Mouse (Mus musculus): Measurements from ENCODE around the gene Insyn1.

Gene Insyn1

DNA sequence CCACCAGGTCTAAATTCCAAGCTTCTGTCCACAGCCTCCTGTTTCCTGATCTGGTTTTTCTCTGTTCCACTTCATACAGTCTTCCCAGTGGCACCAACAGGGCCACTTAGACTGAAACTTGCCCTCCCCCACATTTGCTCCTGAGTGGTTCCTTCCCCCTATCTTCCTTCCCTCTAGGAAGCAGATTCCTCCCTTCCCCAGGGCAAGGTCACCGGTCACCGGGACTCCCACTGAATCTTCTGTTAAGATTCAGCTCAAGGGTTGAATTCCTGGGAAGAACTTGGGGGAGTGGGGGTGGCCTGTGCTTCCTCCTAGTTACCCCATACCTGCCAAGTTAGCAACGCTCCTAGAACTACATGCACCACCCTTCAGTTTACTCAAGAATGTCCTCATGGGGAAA is 1.3 kb upstream of the Insyn1 start:
- DNase-seq (ENCODE audit: low read depth, low spot score), result no peak

DNA sequence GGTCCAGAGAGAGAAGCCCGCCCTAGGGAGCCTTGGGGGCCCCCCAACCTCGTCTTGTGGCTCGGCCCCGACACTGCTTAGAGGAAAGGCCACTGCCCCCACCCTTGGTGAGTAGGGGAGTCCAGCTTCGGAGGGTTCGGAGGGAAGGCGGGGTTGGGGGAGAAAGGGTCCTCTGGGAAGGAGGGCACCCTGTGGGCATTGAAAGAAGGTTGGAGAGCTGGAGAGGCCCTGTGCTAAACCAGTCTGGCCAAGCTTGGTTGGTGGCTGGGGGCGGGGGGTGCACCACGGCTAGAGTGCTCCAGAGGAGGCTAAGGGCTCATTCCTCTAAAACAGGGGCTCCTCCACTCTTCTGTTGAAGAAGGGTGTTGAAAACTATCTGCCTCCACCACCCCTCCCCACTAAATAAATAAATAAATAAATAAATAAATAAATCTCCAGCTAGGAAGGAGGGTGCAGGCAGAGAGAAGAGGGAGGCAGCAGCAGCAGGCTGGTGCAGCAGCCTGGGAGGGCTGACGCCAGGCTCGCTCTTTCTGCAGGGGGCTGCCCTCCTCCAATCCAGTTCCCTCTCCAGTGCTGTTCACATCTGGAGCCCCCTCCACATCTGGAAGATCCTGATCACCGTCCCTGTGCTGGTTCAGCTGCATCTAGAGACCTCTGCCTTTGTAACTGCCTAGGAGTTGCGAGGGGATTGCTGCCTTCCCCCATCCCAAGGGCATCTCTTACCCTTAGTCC is 896 bp downstream of the Insyn1 start:
- DNase-seq (ENCODE audit: low read depth, low spot score), result no peak

DNA sequence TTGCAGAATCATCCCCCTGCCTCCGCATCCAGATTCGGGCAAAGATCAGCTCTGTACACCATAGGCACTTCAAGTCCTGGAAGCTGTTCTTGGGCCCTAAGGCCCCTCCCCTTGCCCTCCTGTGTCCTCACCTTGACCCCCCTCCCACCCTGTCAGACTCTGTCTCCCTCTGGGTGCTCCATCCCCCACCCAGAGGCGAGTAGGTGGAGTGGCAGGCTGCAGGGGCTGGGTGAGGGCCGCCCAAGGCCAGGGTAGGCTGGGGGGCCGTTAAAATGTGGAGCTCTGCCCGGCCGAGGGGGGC is 1.4 kb downstream of the Insyn1 start:
- no peak for DNase-seq (ENCODE audit: low read depth, low spot score)

DNA sequence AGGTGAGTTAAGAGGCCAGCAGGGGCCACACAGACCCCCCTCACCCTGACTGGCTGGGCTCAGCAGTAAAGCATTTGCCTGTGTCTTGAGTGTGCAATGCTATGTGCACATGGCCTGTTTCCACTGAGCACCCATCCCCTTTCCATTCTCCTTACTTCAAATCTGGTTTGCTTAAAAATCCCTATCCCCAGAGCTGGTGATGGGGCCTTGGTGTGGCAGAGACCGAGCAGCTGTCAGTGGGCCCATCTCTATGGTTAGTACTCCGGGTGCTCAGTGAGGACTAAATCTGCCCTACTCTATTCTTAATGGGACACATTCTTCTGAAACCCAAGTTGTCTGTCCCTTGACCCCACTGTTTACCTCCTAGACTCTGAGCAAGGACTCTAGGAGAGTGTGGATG is 2.0 kb downstream of the Insyn1 start:
- DNase-seq (ENCODE audit: low read depth, low spot score), result no peak

DNA sequence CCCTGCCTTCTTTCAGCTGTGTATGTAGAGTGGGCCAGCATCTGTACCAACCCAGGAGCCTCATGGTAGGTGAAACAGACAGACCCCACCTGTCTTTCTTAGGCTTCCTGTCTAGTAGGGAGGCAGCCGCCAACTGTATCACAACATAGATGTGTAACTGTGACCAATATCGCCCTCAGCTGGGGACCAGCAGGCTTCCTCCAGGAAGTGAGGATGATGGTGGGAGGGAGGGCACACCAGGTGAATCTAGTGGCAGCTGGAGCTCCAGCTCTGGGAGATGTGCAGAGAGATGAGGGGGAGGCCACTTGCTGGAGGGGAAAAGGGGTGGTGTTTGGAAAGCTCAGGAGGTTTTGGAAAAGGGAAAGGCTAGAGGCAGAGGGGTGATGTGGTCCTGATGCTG is 6.6 kb downstream of the Insyn1 start:
- no peak for DNase-seq (ENCODE audit: low read depth, low spot score)

DNA sequence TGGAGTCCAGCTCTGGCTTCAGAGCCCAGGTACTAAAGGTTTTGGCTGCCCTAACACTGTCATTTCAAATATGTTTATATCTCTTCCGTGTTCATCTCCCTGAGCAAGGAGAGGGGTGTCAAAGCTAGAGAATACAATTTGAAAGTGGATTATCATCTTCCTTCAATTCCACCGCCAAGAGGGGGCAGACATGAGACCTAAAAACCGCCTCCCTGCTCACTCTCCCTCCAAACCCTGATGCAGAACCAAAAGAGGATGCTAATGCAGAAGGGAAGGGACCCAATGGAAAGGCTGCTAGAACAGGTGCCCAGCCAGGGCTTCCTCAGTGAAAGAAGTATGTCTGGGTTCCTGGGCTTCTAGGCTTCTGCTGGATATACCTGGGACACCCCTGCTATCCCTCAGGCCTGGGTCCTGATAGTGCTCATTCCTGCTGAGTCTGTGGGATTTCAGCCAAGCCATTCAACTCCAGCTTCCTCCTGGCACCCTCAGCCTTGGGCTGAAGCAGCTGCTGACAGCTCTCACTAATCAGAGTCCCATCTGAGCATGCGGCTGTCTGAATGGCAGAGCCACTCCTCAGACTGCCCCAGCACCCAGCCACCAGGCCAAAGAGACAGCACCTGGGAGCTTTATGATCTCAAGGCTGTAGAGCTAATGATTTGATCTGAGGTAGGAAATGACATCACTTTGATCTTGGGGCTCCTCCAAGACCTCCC is 8.2 kb downstream of the Insyn1 start:
- no peak for DNase-seq (ENCODE audit: low read depth, low spot score)

DNA sequence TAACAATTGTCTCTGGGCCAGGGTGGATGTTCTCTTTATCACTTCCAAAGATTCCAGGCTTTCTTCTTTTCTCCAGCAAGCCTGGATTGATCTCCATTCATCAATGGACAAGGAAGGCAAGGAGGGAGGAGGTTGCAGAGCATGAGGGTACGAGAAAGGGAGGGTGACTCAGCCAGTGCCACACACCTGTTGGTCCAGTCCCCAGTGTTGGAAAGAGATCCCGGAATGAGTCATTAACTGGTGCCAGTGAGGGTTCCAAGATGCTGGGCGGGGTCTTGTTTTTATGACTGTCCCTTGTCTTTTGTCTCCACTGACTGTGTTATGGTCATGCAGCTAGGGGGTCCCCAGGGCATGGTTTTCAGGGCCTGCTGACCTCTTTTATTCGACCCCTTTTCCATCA is 9.5 kb downstream of the Insyn1 start:
- DNase-seq (ENCODE audit: low read depth, low spot score), result no peak

DNA sequence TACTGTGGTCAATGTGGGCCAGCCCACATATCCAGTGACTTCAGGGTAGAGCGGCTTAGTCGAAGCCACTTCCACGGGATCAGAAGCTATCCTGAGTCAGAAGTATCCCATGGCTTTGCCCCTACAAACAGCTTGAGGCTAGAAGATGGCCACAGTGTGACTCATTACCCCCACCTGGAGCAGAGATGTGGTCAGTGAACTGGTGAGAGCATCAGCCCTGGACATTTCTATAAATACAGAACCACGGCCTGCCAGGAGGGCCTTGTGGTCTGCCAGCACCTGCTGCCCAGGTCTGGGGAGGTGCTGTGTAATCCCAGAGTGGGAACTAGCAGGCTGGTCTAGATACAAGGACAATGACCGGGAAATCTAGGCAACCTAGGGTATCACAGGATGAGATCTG is 12.5 kb downstream of the Insyn1 start:
- no peak for DNase-seq (ENCODE audit: low read depth, low spot score)

DNA sequence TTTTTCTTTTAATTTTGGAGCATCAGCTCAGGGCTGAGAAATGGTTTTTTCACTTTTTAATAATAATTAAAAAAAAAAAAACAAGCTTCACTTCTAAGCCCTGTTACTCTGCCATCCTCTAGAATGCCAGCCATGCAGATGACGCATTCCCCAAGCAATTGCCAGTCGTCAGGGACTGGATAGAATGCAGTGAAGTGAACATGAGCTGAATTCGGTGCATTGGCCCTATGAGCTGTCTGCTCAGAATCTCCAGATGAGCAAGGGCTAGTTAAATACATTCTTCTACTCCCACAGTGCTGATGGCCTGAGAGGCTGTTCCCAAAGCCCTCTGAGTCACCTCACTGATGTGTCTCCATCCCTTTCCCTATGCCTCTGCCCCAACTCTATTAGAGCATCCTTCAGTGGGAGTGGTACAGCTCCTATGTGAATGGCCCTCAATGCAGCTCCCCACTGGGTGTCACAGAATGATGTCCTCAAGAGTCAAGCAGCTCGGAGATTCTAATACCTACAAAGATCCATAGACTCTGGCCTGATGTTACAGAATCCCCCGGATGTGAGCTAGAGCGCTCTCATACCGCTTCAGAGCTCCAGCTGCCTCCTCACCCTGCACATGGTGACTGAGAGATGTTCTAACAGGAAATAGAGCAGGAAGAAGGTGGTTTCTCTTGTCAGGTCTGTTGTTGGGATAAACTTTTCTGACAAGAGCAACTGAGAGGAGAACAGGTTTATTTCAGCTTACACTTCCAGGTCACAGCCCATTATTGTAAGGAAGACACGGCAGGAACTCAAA is 19.0 kb downstream of the Insyn1 start:
- no peak for DNase-seq (ENCODE audit: low read depth, low spot score)

DNA sequence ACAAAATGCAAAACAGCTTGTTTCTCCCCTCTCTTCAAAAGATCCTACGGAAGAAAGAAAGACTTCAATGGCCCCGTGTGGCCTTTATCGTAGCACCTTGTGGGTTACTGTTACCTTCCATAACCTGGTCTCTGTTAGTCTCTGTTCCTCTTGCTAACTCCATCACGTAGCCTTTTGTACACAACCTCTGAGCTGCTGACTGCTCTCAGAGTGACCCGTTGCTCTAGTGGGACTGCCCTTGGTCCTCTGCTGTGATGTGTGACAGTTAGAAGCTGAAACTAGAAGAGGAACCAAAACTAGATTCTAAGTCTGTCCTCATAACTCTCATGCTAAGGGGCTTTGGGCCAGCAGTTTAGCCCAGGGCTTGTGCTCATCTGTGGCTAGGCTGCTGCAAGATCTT is 22.0 kb downstream of the Insyn1 start:
- no peak for DNase-seq (ENCODE audit: low read depth, low spot score)

DNA sequence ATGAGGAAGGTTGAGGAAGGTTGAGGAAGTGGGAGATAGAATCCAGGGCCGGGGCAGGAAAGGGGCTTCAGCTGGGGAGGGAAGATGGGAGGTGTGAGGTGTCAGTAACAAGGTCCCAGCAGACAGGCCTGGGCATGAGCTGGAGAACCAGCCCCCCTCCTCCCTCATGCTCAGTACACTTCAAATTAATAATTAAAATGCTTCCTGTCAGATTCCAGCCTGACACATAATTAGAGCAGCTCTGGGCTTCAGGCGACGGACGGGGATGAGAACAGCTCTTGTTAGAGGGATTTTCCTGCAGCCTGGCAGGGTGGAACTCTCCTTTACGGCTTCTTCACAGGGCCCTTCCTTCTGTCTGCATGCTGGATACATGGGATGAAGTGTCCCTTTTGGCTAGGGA is 25.3 kb downstream of the Insyn1 start:
- no peak for DNase-seq (ENCODE audit: low read depth, low spot score)

DNA sequence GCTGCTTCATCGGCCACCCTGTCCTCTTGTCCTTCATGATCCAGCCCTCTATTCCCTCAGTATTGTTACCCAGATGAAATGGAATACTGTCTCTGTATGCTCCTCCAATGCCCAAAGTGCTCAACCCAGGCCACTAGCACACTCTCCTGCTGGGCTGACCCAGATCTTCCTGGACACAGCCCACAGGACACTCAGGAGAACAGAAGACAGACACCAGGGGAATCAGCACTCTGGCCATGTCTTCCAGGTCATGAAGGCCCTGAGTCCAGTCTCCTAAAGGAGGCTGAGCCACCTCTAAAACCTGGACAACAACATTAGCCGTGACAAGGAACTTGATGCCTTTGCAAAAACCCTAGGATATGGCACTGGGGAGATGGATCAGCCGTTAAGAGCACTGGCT is 28.1 kb downstream of the Insyn1 start:
- DNase-seq (ENCODE audit: low read depth, low spot score), result no peak

DNA sequence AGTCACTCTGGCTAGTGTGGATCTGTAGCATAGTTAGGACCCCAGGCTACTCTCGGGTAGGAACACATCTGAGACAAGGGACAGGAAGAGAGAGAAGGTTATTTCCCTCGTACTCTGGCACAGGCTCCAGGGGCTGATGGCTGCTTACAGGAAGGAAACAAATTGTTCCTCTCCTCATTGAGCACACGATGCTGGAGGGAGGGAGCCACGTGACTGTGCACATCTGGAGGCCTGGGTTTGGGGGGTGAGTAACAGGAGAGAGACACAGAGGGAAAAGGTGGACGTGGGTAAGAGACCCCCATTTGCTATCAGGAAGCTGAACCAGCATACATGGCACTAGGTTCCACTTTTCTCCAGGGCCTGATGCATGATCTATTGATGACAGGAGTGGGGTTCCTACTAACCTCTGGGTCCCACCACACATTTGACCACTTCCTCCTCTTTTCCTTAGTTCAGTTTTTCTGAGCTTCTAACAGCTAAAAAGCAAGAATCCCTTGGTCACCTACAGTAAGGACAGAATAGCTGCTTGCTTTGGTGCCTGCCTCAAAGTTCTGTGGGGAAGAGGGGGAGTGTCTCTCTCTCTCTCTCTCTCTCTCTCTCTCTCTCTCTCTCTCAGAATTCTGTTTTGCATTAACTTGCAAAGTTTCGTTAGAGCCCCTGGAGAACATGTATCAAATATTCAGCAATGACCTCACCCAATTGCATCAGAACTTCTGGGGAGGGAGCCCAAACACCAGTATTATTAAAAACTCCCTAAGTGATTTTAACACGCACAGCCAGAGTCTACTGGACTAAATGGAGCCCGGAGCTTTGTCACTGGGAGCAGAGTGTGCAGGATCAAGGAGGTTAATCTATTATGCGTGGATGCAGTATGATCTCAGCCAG is 29.7 kb downstream of the Insyn1 start:
- DNase-seq (ENCODE audit: low read depth, low spot score), result no peak

DNA sequence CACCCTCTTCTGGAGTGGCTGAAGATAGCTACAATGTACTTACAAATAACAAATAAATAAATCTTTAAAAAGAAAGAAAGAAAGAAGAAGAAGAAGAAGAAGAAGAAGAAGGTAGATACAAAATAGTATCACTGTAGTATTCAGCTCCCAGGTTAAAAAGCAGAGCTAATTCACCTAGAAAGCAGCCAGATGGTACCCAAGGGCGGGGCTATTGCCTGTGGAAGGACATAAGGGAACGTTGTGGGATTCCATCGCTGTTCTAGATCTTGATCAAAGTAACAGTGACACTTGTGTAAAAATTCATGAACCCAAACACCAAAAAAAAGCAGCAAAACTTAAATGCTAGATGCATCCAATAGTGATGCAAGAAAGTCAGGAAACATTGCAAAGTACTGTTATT is 31.6 kb downstream of the Insyn1 start:
- DNase-seq (ENCODE audit: low read depth, low spot score), result no peak

DNA sequence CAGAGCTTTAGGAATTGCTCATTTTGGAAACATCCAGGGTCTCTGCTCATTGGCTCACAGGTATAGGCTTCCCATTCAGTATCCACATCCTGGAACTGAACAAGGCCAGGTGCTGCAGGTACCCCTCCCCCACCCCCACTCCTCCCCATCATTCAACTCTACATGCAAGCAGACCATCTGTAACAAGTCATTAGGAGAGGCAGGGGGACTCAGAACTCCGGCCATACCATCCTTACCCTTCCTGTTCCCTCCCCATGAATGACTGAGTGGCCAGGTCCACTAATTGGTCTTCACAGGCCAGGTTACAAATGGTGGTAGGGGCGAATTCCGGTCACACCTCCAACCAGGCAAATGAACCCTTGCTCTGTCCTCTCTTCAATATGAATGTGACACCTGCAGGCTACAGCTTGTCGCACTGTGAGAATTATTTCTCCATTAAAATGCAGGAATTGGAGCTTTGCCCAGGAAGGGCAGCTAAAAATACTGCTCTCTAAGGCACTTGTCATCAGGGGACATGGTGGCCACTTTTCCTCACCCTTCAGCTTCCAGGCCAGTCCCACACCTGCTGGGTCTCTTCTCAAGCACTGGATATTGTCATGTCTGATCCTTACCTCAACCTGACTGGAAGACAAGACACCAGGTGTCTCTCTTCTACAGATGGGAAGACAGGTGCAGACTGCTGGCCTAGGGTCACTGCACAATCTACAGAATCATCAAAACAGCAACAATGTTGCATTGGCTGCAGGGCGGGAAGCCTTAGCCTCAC is 32.6 kb downstream of the Insyn1 start:
- DNase-seq (ENCODE audit: low read depth, low spot score), result no peak

DNA sequence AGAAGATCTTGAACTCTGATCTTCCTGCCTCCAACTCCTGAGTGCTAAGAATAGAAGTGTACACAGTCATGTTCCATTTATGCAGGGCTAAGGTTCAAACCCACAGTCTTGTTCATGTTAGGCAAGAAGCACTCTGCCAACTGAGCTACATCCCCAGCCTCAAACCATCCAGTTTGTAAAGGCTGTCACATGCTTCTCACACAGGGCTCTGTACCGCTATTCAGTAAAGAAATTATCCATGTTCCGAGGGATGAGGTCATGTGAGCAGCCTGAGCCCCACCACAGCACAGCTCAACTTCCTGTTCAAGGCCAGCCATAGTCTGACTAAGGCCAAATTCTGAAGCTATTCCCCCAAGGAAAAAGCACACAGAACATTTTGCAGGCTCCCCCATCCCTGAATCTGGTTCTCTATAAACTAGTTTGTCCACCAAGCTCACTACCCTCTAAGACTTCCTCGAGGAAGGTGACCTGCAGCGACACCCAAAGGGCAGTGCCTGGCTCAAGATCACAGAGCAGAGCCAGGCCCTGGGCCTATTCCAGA is 33.5 kb downstream of the Insyn1 start:
- no peak for DNase-seq (ENCODE audit: low read depth, low spot score)

DNA sequence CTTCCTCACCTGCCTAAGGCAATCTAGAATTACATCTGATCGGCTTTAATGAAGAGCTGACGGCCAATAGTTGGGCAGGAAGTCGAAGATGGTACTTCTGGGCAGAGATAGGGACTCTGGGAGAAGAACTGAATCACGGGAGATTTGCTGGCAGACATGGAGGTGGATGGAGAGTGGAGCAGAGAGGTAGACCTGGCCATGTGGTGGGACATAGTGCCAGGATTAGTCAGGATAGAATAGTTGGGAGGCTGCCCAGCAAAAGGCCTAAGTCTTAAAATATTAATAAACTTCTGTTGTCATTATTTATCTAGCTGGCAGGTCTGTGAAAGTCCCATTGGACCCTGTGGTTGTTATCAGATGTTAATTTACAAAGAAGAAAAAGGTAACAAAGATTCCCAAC is 36.7 kb downstream of the Insyn1 start:
- DNase-seq (ENCODE audit: low read depth, low spot score), result no peak

DNA sequence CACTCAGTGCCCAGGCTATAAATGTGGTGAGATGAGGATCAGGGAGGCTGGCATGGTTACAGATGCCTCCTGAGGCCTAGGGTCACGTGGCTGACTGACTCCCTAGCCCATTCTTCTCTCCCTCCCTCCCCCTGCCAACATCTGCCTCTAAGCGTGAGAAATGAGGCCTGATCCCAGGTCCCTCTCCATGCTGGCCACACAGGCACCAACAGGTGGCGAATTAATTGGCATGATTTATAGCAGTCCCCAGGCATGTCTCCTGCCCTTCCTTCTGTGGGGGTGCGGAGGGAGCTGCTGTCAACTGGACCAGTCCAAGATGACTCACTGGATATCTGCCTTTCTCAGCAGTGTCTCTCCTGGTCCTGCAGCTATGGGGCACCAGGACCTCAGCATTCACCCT is 39.4 kb downstream of the Insyn1 start:
- DNase-seq (ENCODE audit: low read depth, low spot score), result peak; percentile 56

DNA sequence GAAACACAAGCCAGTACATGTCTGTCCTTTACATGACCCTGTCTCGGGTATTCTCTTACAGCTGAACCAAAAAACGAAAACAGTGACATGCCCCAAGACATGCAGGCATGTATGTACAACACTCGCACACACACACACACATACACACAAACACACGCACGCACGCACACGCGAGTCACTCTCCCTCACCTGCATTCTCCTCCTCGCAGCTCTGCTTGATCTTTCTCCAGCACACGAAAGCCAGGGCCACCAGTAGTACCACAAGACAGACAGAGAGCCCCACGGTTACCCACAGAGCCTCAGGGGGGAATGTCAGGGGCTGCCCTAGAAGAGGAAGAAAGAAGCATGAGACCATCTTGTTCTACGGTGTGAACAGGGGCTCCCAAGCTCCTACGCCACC is 42.0 kb downstream of the Insyn1 start:
- no peak for DNase-seq (ENCODE audit: low read depth, low spot score)

DNA sequence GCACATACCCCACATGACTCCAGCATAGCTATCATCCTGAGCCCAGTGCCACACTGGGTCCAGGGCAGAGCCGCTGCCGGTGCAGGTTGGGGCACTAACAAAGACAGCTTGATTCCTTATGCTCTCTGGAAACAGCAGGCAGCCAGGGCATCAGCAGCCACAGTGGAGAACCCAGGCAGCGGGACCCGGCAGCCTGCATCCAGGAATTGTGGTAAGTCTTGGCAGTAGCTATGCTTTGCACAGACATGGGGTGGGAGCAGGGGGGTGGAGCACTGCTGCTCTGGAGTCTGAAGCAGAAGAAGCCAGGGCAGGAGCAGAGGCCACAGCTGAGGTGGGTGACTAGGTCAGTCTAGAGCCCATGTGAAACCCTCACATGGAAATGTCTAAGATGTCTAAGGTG is 43.8 kb downstream of the Insyn1 start:
- no peak for DNase-seq (ENCODE audit: low read depth, low spot score)

DNA sequence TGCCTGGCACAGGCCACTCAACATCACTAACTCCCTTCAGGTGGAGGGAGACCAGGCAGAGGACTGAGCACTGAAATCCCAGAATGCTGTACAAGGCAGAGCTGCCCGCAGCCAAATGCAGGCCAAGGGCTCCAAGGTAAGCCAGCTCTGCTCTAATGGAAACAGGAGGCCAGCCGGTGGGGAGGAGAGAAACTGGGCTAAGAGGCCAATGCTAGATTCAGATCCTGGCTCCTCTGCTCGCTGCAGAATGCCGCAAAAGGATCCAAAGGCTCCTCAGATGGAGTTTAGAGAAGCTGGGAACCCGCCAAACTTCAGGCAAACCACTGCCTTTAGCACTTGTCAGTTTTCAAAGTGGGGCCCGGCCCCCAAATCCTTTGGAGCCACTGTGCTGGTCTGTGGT is 44.9 kb downstream of the Insyn1 start:
- no peak for DNase-seq (ENCODE audit: low read depth, low spot score)

Data from mesoderm, embryonic 11.5 days (tissue).